Mouse (Mus musculus) midbrain, embryonic 12.5 days (tissue): Measurements from ENCODE around the gene Adk. TPM values are rescaled to one million over a fixed set of nuclear protein-coding genes. Genes with fewer than 3 reads are reported as not detected.

Experiments
- ATAC-seq: fragments of 200-750 bp; cut with Nextera tagmentation; 2 replicates; pipeline ENCODE4 v1.8.0; 2017; ENCODE audit warnings: low read depth, moderate TSS enrichment, moderate library complexity; ENCODE audit not compliant: low FRiP score
- H3K27ac ChIP-seq: fragments of 300-500 bp; sonication (generic); replicated peaks from 2 replicates; pipeline ENCODE4 v1.5.1; 2016; ENCODE audit warnings: mild to moderate bottlenecking
- H3K27me3 ChIP-seq: fragments of 300-500 bp; sonication (generic); 2 replicates; pipeline ENCODE4 v1.6.1; 2016; ENCODE audit warnings: mild to moderate bottlenecking
- H3K36me3 ChIP-seq: fragments of 300-500 bp; sonication (generic); 2 replicates; pipeline ENCODE4 v1.6.1; 2016
- H3K4me1 ChIP-seq: fragments of 300-500 bp; sonication (generic); 2 replicates; pipeline ENCODE4 v1.6.1; 2016
- H3K4me2 ChIP-seq: fragments of 300-500 bp; sonication (generic); replicated peaks from 2 replicates; pipeline ENCODE4 v1.6.1; 2016; ENCODE audit warnings: mild to moderate bottlenecking, moderate library complexity
- H3K4me3 ChIP-seq: fragments of 300-500 bp; sonication (generic); 2 replicates; pipeline ENCODE4 v1.5.1; 2016; ENCODE audit warnings: mild to moderate bottlenecking
- H3K9ac ChIP-seq: fragments of 300-500 bp; sonication (generic); replicated peaks from 2 replicates; pipeline ENCODE4 v1.6.1; 2016; ENCODE audit warnings: mild to moderate bottlenecking, moderate library complexity
- H3K9me3 ChIP-seq: fragments of 300-500 bp; sonication (generic); 2 replicates; pipeline ENCODE4 v1.6.1; 2016; ENCODE audit warnings: mild to moderate bottlenecking
- WGBS: fragments of 180-500 bp; shearing (Covaris S2); methylation state at CpG from one replicate; pipeline ENCODE4 v1.1.7; 2016; 5-methylcytosine and 5-hydroxymethylcytosine counted together
- polyA plus RNA-seq: library from polyadenylated mRNA; unstranded; fragments of >200 nt; fragmentation: Nextera tagmentation; extraction: Ambion mirVana; gene quantifications from 2 replicates; pipeline ENCODE4 v1.2.1, GENCODE M21; 2016

Adk gene
- polyA plus RNA-seq, 1 experiment from 2014 or later, result 84.3 TPM

DNA sequence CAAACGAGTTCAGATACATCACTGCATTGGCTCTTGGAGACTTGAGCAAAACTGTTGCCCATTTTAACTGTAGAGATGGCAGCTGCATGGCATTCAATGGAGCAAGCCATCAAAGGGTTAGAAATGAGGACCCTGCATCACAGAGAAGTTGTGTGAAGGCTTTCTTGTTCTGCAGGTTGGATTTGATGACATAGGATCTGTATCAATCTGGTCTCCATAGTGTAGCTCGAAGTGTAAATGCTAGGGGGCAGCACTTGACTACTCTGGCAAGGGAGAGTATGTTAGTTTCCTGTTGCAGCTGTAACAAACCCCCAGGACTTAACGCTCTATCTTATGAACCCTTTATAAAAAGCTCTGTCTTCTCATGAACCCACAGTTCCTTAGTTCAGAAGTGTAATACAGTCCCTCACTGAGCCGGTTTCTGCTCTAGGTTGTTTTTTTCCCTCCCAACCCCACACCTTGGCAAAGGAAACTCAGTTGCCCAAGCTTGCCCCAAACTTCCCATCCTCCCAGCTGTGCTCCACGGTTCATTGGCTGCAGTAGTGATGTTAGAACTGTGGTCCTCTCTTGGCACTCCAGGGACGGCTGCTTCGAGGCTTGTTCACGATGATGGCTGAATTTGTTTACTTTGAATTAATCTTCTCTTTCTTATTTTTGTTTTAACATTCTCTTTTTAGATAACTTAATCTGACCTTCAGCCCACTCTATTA is 91.2 kb downstream of the Adk start:
- peaks cover 5% of the 10 kb centered on the region; the same call in 1 of the 2 replicates for H3K4me1 ChIP-seq
- no peaks in the 10 kb centered on the region for H3K36me3 ChIP-seq
- no peak overlapping the region for H3K27ac ChIP-seq
- no peaks in the 10 kb centered on the region for H3K9me3 ChIP-seq
- no peak for ATAC-seq
- WGBS, result 70% methylated on average over 8 of the region's 8 CpGs
- no peak overlapping the region for H3K4me2 ChIP-seq
- no peak overlapping the region for H3K4me3 ChIP-seq
- H3K9ac ChIP-seq, result no peak overlapping the region
- no peaks in the 10 kb centered on the region for H3K27me3 ChIP-seq

DNA sequence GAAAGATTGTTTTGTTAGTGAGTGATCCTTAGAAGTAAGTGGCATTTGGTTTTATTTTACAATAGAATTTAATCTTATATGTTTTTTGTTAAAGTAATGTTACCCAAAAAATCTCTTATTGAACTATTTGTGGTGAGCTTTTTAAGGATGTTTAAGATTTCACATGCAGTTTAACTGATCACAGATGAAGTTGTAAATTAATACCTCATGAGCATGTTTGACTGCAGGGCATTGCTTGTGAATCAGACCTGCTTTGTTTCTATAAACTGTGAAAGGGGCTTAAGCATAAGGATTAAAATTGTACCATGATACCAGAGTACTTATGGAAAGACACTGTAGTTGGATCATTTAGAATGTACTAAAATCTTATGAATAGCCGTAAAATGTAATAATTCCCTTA is 94.8 kb downstream of the Adk start:
- Histone ChIP-seq H3K36me3 (no peaks in the 10 kb centered on the region), H3K9me3 (no peaks in the 10 kb centered on the region), H3K4me1 (peaks cover 5% of the 10 kb centered on the region; the same call in 1 of the 2 replicates), H3K9ac (no peak overlapping the region), H3K4me2 (no peak overlapping the region), H3K27ac (no peak overlapping the region), H3K4me3 (no peak overlapping the region), H3K27me3 (no peaks in the 10 kb centered on the region)
- 91% methylated on average over 1 of the region's 1 CpGs for WGBS
- ATAC-seq, result no peak

DNA sequence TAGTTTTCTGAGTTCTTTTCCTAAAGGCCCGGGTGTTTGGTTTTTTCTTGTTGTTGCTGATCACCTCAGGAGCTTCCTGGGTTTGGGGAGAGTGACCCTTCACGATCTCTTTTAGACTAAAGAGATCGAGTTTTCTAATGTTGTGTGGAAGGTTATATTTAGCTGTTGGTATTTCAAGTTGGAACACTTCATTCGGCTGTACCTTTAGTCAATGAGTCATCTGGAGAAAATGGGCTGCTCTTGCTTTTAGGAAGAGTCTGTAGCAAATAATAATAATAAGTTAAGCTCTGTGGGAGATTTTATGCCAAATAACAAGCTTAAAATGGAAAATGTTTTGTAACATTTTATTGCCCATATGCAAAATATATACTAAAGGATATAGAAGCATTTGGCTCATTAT is 97.9 kb downstream of the Adk start:
- Histone ChIP-seq H3K27ac (no peak overlapping the region), H3K36me3 (no peaks in the 10 kb centered on the region), H3K4me3 (no peak overlapping the region), H3K27me3 (no peaks in the 10 kb centered on the region), H3K4me2 (no peak overlapping the region), H3K9me3 (no peaks in the 10 kb centered on the region), H3K4me1 (no peaks in the 10 kb centered on the region), H3K9ac (no peak overlapping the region)
- no peak for ATAC-seq
- WGBS, result 77% methylated on average over 4 of the region's 4 CpGs

DNA sequence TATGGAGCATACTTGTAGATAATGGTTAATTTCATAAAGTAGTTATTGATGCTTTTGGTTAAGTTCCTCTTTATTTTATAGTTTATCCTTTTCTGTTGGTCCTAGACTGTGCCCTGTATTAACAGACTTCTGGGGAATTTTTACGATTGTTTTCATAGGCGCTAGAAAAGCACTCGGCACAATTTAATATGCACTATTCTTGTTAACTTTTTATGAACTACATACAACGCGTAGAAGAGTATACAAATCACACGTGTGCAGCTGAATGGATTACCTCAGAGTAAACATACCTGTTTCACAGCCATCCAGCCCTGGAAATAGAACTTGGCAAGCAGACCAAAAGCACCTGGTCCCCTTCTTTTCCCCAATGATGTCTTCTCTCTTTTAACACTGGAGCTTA is 99.7 kb downstream of the Adk start:
- 91% methylated on average over 6 of the region's 6 CpGs for WGBS

DNA sequence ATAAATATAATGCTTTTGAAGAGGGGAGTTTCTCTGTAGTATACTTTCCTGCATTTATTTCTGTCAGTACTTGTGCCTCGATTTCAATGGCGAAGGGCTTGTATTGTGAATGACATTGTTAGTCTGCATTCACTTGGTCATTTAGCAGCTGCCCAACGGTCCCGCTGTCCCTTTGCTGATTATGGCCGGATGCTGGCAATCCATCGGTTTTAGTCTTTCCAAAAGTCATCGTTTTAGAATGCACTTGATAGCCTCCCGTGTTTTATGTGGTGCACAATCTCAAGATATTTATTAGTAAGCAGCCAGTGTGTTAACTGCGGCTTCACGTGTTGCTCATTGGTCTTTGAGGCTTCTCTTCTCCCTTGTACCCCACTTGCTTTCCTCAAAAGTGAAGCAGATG is 113.3 kb downstream of the Adk start:
- Histone ChIP-seq H3K27ac (no peak overlapping the region), H3K4me1 (peaks cover 5% of the 10 kb centered on the region; the same call in 1 of the 2 replicates), H3K4me2 (no peak overlapping the region), H3K9ac (no peak overlapping the region), H3K27me3 (no peaks in the 10 kb centered on the region), H3K4me3 (no peak overlapping the region), H3K36me3 (no peaks in the 10 kb centered on the region), H3K9me3 (no peaks in the 10 kb centered on the region)
- no peak for ATAC-seq
- WGBS, result 57% methylated on average over 10 of the region's 10 CpGs

More for the DNA sequence above, 99.7 kb downstream of the Adk start:
- H3K27me3 ChIP-seq, result no peaks in the 10 kb centered on the region
- no peaks in the 10 kb centered on the region for H3K4me1 ChIP-seq
- no peak for ATAC-seq
- no peaks in the 10 kb centered on the region for H3K9me3 ChIP-seq
- no peak overlapping the region for H3K4me2 ChIP-seq
- H3K4me3 ChIP-seq, result no peak overlapping the region
- no peak overlapping the region for H3K9ac ChIP-seq
- H3K36me3 ChIP-seq, result no peaks in the 10 kb centered on the region
- H3K27ac ChIP-seq, result no peak overlapping the region

DNA sequence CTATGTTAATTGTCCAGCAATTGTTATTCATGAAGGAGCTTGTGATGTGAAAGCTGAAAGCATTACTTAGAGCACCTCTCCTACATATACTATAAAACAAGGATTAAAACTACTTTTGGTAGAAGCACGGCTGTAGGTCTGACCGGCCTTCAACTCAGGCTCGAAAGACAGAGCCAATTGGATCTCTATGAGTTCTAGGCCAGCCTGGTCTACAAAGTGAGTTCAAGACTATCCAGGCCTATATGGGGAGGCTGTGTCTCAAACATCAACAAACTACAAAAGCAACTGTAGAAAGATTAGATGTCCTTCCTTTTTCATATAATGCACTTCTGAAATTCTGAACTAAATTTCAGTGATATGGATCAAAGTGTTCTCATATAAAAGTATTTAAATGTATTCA is 113.7 kb downstream of the Adk start:
- Histone ChIP-seq H3K36me3 (no peaks in the 10 kb centered on the region), H3K27me3 (no peaks in the 10 kb centered on the region), H3K4me3 (no peak overlapping the region), H3K9ac (no peak overlapping the region), H3K4me2 (no peak overlapping the region), H3K4me1 (peaks cover 5% of the 10 kb centered on the region; the same call in 1 of the 2 replicates), H3K27ac (no peak overlapping the region), H3K9me3 (no peaks in the 10 kb centered on the region)
- 72% methylated on average over 3 of the region's 3 CpGs for WGBS
- ATAC-seq, result no peak

DNA sequence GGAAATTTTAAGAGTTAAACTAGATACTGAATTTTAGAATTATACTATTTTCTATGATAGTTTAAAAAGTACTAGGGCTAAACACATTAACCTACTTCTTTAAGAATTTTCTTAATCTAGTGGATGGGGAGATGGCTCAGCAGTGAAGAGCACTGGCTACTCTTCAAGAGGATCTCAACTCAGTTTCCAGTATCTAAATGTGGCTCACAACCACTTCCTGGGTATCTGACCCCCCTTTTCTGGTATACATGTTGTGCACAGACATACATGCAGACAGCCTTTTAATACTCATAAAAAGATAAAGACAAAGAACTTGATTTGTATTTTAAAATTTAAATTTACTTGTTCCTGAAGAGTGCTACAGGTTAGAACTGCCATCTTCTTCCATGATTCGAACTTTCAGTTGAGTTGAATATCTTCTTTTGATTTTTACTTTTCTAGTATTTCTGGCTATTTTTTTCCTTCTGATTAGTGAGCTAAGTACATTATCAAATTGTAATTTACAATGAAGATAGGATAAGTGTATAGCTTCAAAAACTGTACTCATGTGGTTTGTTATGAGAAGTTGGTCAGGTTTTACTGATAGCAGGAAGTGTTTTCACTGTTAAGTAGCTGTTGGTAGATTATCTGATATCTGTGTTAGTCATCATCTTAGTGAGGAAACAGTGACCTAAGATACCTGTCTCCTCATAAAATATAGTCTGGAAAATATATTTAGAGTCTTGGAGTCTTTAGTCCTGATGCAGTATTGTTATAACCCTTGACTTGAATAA is 121.8 kb downstream of the Adk start:
- Histone ChIP-seq H3K27me3 (no peaks in the 10 kb centered on the region), H3K4me1 (no peaks in the 10 kb centered on the region), H3K4me2 (no peak overlapping the region), H3K9ac (no peak overlapping the region), H3K9me3 (no peaks in the 10 kb centered on the region), H3K27ac (no peak overlapping the region), H3K36me3 (no peaks in the 10 kb centered on the region), H3K4me3 (no peak overlapping the region)
- 98% methylated on average over 1 of the region's 1 CpGs for WGBS
- no peak for ATAC-seq

DNA sequence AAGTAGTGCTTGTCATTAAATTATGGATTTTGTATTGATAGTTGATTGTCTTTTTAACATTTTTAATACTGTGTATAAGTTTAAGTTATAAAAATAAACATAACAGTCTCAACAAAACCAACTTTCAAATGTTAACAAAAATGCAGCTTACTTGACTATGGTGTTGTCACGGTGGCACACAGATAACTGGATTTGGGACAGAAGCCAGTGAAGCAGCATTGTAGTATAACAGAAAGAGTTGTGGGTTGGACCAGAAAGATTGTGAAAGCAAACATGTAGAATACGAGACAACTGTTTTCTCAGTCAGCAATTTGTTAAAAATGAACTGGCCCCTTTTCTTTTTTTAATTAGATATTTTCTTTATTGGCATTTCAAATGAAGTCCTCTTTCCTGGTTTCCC is 122.4 kb downstream of the Adk start:
- Histone ChIP-seq H3K27me3 (no peaks in the 10 kb centered on the region), H3K27ac (no peak overlapping the region), H3K9me3 (no peaks in the 10 kb centered on the region), H3K9ac (no peak overlapping the region), H3K4me1 (no peaks in the 10 kb centered on the region), H3K4me3 (no peak overlapping the region), H3K4me2 (no peak overlapping the region), H3K36me3 (no peaks in the 10 kb centered on the region)
- 76% methylated on average over 2 of the region's 2 CpGs for WGBS
- ATAC-seq, result no peak

DNA sequence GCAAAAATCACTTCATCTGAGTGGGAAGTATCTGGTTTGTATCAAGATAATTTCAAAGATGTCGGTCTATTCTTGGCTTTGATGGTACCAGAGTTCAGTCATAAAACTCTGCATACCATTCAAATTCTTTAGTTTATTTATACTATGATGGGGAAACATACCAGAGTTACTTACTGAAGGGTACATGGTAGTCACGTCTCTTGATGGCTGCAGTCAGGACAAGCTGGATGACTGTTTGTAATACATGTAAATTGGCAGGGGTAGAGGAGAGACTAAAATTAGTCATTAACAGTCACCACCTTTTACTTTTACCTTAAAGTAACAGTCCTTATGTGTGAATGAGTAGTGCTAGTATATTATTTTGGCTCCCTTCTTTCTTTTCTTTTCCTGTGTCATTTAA is 125.4 kb downstream of the Adk start:
- Histone ChIP-seq H3K36me3 (no peaks in the 10 kb centered on the region), H3K27ac (no peak overlapping the region), H3K4me3 (no peak overlapping the region), H3K27me3 (no peaks in the 10 kb centered on the region), H3K4me1 (no peaks in the 10 kb centered on the region), H3K9ac (no peak overlapping the region), H3K9me3 (no peaks in the 10 kb centered on the region), H3K4me2 (no peak overlapping the region)
- ATAC-seq, result no peak
- WGBS, result 88% methylated on average over 2 of the region's 2 CpGs

DNA sequence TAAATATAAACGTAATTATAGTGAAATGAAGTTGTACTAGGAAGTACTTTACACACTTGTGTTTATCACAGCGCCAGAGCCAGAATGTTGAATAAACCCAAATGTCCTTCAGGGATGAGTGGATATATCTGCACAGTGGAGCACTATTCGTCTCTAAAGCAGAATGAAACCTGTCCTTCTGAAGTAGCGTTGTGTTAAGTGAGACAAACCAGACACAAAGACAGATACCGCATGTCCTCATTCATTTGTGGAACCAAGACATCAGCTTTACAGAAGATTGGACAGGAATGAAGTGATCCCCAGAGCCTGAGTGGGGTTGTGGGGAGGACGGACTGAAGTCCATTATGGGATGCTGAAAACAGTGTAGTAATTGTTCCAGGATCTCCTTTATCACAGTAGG is 126.0 kb downstream of the Adk start:
- Histone ChIP-seq H3K27me3 (no peaks in the 10 kb centered on the region), H3K36me3 (no peaks in the 10 kb centered on the region), H3K27ac (no peak overlapping the region), H3K4me3 (no peak overlapping the region), H3K4me1 (no peaks in the 10 kb centered on the region), H3K9ac (no peak overlapping the region), H3K9me3 (no peaks in the 10 kb centered on the region), H3K4me2 (no peak overlapping the region)
- no peak for ATAC-seq
- WGBS, result 88% methylated on average over 6 of the region's 6 CpGs

DNA sequence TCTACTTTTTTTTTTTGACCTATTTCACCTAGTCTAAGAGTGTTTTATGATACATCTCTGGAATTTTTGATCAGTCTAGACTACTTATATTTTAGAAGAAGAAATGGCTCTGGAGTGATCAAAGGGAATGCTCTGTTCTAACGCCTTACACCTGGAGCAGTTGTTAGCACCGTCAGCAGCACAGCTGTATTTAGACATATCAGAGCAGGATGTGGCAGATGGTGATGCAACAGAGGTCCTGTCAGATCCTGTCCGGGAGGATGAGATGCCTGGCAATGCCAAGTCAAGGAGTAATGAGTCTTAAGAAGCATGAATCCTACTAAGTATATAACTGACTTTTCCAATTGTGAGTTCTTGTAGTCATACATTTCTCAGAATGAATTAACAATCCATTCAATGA is 128.7 kb downstream of the Adk start:
- H3K27ac ChIP-seq, result no peak overlapping the region
- WGBS, result 82% methylated on average over 3 of the region's 3 CpGs
- no peak overlapping the region for H3K9ac ChIP-seq
- no peaks in the 10 kb centered on the region for H3K9me3 ChIP-seq
- H3K36me3 ChIP-seq, result no peaks in the 10 kb centered on the region
- no peaks in the 10 kb centered on the region for H3K27me3 ChIP-seq
- no peak overlapping the region for H3K4me2 ChIP-seq
- no peak for ATAC-seq
- H3K4me1 ChIP-seq, result no peaks in the 10 kb centered on the region
- no peak overlapping the region for H3K4me3 ChIP-seq

DNA sequence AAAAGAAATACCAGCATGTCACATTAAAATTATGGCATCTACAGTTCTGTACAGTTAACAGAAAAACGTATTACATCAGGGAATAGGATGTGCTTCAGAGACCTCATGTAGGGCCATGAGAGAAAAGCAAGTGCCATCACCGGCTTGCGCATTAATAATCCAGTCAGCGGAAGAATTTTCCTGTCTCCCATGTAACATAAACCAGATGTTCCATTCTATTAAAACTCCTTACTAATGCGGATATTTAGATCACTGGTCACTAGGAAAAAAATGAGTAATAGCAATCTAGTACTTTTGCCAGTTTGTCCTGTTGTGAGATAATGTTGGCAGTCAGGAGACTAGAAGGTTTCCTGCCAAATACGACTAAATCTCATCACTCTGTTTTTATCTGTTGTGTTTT is 139.6 kb downstream of the Adk start:
- WGBS, result 92% methylated on average over 6 of the region's 6 CpGs
- no peaks in the 10 kb centered on the region for H3K27me3 ChIP-seq
- no peaks in the 10 kb centered on the region for H3K36me3 ChIP-seq
- H3K9me3 ChIP-seq, result no peaks in the 10 kb centered on the region
- H3K4me3 ChIP-seq, result no peak overlapping the region
- no peak for ATAC-seq
- H3K4me1 ChIP-seq, result no peaks in the 10 kb centered on the region
- H3K9ac ChIP-seq, result no peak overlapping the region
- no peak overlapping the region for H3K4me2 ChIP-seq
- H3K27ac ChIP-seq, result no peak overlapping the region
